Mouse (Mus musculus) urinary bladder, postnatal 25 days (tissue): ENCODE measurements at regions not wholly inside any gene's neighbourhood (a gene's known extent, or its start where the extent isn't known, plus 50 kb on each side); places are given as distances from the start of the nearest gene placed in this dataset.
A peak's percentile ranks its signal among the peaks of the same experiment; 100 is the strongest.

Experiments used
- DNase-seq: peaks from one replicate; pipeline ENCODE4 v3.0.0; 2022; ENCODE audit warnings: low spot score

- DNase-seq = no peak
These were observed 427.2 kb downstream of the Hao1 start for GRCm38 (mm10) chr2:134126988-134127387.

DNA sequence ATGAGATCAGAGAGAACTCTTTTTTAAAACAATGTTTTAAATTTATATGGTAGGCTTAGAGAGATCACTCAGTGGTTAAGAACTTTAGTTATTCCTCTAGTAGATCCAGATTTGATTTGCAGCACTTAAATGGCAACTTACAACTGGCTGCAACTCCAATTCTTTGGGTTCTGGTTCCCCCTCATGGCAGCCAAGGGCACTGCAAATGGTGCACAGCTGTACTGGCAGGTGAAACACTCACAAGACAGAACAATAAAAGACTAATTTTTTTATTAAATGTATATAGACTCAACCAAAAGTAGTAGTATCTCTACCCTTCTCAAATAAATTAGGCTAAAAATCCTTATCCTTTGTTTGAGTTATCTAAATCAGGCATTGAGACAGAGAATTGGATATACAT is 446.9 kb downstream of the Hao1 start:
- DNase-seq = no peak

GRCm38 (mm10) chr2:134088374-134088773 is 465.8 kb downstream of the Hao1 start:
- no peak for DNase-seq

- no peak for DNase-seq
These were observed 474.0 kb downstream of the Hao1 start for GRCm38 (mm10) chr2:134080148-134080547.

- DNase-seq = no peak
These were observed 476.2 kb downstream of the Hao1 start for GRCm38 (mm10) chr2:134077953-134078352.

DNA sequence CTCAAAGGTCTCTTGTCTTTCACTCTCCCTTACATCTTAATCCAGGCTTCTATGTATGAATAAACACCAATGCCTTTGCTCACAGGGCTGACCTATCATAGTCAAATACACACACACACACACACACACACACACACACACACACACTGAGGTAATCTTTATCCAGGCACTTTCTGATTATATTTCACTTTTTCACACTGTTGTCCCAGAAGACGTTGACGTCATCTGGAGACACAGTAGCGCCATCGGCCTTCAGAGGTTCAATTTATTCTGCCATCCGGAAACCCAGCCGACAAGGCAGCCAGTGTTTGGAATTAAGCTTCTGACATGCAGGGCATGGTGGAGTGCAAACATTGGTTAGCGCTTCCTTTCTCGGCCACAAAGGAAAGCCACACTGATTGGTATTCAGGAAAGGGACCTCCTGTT is 486.2 kb downstream of the Hao1 start:
- no peak for DNase-seq

DNA sequence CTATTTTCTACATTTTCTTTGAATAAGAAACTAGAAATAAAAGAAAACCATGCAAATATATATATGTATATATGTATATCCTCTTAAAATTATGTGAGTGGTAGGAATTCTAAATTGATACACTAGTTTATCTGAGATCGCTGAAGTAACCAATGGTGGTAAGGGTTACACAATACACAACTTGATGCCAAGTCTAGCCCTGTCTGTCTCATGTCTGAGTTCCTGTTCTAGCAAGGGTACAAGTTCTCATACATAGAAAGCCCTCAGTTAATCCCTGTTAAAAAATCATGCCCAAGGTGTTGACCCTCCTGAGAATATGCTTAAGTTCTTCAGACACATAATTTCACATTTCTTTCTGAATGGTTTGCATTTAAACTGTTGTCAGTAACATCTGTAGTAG is 486.8 kb downstream of the Hao1 start:
- DNase-seq = no peak

DNA sequence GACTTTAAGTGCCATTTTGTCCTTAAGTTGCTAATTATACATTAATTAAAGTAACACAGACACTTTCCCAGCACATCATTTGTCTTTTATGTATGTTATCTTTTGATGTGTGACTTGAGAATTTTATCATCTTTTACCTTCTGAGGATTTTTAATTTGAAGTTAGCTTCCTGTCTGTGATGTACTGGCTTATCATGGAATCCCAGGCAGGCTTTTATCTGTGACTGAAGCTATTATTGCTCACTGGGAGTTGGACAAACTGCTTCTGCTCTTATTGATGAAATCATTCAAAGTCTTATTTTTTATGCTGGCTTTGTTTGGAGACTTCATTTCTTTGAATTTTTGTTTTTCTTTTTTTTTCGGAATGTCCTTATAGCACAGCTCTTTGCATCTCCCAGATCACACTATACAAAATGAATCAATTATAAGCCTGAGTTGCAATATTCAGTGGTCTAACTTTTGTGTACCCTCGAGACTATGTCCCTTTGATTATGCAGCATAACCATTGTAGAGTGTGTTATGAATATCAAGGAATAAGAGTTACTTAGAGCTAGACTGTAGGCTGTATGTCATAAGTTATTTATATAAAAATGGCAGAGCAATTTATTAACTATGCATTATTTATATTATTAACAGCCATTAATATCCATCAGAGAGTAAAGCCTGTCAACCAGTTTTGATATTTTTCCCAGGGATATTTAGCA is 494.1 kb downstream of the Hao1 start:
- no peak for DNase-seq

- no peak for DNase-seq
These were observed 484.5 kb downstream of the Bmp2 start for GRCm38 (mm10) chr2:134036359-134036874.

DNA sequence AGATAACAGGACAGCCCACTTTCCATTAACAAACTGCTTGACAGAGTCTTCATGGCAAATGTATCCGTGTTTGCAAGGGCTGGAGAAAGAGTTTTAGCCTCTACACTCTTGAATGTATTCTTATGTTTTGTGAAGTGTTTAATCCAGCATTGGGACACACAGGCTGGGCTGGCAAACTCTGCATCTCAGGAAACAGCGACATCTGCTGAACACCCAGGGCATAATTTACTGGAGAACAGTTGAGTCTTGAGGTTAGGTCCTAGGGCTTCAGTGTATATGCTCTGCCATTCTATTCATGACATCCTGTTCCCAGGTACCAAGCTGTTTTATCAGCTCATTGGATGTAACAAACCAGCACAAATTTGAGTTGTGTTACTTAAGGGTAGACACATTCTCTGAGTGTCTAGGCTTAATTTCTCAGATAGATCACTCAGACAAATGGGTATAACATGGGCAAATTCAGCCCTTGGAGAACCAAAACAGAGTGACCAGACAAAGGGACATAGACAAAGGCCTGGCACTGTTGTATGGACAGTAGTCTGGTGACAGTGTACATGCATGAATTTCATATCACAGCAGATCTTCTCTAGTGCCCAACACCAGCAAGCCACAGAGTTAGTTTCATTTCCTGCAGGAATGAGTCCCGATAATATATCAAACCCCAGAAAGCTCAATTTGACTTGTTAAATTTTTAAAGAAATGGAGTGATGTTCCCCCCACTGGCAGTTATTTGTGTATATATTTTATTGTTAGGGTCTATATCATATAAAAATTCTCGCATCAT is 477.9 kb downstream of the Bmp2 start:
- peak; percentile 44 for DNase-seq

DNA sequence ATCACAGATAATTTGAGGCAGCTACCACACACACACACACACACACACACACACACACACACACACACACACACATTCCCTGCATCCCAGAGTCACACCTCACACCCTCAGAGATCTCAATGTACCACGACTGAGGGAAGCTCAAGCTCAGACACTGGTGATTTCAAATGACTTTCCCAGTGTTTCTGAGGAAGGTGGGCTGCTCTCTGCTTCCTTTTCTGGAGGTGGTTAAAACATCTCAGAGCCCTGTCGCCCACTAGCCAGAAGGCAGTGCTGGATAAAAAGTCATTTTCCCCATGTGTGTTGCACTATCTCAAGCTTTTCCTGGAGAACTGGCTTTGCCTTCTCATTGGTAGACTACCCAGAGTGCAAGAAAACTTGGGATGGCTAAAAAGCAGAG is 477.2 kb downstream of the Bmp2 start:
- DNase-seq = no peak

DNA sequence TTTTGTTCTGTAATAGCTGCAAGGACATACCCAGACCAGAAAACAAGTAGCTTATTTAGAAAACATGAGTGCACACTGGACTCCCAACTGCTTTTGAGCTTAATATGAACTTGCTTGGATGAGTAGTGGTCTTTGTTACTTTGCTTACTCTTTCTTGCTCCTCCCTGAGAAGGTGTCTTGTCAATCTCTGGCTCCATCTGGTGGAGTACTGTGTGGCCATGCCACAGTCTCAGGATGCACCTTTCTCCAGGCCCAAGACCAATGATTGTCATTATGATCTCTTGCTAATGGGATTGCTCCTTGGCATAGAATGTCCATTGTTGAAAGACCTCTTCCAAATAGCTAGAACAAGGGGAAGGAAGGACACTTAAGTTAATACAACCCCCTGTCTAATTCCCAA is 465.1 kb downstream of the Bmp2 start:
- DNase-seq = peak; percentile 5

- DNase-seq = no peak
These were observed 451.2 kb downstream of the Bmp2 start for GRCm38 (mm10) chr2:134003146-134003545.

GRCm38 (mm10) chr2:133994742-133995141 is 442.8 kb downstream of the Bmp2 start:
- no peak for DNase-seq

GRCm38 (mm10) chr2:133994337-133994736 is 442.4 kb downstream of the Bmp2 start:
- DNase-seq = no peak

DNA sequence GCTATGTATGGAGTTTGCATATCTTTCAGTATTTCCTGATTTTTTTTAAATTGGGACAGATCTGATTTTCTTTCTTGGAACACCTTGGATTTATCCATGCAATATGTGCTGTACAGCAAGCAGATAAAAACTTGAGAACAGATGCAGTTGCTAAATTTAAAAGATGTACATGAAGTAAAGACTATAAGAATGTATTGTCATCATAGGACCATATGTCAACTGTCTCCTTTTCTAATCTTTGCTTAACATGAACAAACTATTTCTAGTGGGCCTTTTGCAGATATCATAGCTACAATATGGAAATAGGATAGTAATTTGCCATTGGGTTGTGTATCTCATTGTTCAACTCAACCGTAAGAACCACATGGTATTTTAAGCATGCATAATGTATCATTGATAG is 435.7 kb downstream of the Bmp2 start:
- no peak for DNase-seq
